Mouse (Mus musculus) stomach, postnatal 0 days (tissue): ENCODE measurements around the gene Hoxa10.

Experiments used
- CTCF ChIP-seq: IDR thresholded peaks from 2 replicates; pipeline ENCODE4 v1.5.1; 2016; ENCODE audit warnings: antibody characterized with exemption, low read depth, mild to moderate bottlenecking, moderate library complexity
- EP300 ChIP-seq: optimal IDR thresholded peaks from 2 replicates; pipeline ENCODE3; 2016; ENCODE audit warnings: antibody characterized with exemption

DNA sequence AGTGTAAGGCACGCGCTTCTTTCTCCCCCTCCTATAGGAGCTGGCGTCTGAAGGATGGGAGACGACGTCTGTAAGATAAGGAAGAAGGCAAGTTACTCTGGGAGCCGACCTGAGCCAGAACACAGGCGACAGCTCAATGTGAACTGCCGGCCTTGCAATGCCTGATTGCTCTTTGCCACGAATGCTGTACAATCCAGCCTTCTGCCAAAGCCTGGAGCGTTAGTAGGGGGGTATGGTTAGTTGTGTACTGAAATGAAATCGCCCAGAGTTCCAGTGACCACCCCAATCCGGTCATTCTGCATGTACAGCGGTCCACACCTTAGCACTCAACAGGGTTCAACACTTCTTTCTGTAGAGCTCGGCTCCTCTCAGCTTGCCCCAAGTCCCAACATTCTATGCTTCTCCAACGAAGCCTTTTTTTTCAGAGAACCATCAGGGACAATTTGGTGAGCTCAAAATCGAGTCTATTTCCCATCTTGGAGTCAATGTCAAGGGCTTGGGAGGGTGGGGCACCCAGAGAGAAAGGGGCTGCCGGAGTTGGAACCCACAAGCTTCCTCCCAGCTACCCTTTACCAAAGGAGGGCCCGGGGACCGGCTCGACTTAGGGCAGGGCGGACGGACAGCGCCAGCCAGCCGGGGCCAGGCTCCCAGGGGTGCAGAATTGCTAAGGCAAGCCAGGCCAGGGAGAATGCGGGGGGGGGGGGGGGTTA, 18.6 kb upstream of the Hoxa10 start:
- TF ChIP-seq CTCF: no peak
- TF ChIP-seq EP300: no peak
